Mouse (Mus musculus): Measurements from ENCODE around the gene Pde4c. TPM values are rescaled to one million over a fixed set of nuclear protein-coding genes. Genes with fewer than 3 reads are reported as not detected.

Gene Pde4c
- polyA plus RNA-seq, 1 experiment from 2014 or later, result 0.54 TPM

- Histone ChIP-seq H3K4me3 (replicated peaks; ENCODE audit: low read length) (no peak overlapping the region), H3K4me2 (ENCODE audit: low read length) (no peak overlapping the region), H3K9me3 (ENCODE audit: control insufficient read depth, low read length) (no peaks in the 10 kb centered on the region), H3K4me1 (replicated peaks; ENCODE audit: control insufficient read depth, insufficient read depth, low read length) (peaks cover 38% of the 10 kb centered on the region), H3K27me3 (replicated peaks; ENCODE audit: control insufficient read depth, insufficient read depth, low read length) (peaks cover 14% of the 10 kb centered on the region), H3K27ac (ENCODE audit: low read length) (no peak overlapping the region), H3K36me3 (ENCODE audit: control insufficient read depth, insufficient read depth) (no peaks in the 10 kb centered on the region), H3K9ac (replicated peaks; ENCODE audit: low read depth, low read length) (no peak overlapping the region)
- no peak for ATAC-seq
- WGBS, result 88% methylated on average over 2 of the region's 2 CpGs
Observed at GRCm38 (mm10) chr8:70795370-70795769, 71.8 kb downstream of the Pde4c start.

- peak; percentile 0; the same call in 1 of the 2 replicates for ATAC-seq
- Histone ChIP-seq H3K27ac (ENCODE audit: low read length) (peak overlapping the region; percentile 11; the same call in 1 of the 2 replicates), H3K9ac (replicated peaks; ENCODE audit: low read depth, low read length) (peak overlapping the region; percentile 75), H3K4me2 (ENCODE audit: low read length) (peak overlapping the region; percentile 95), H3K4me1 (replicated peaks; ENCODE audit: control insufficient read depth, insufficient read depth, low read length) (peaks cover 37% of the 10 kb centered on the region), H3K9me3 (ENCODE audit: control insufficient read depth, low read length) (no peaks in the 10 kb centered on the region), H3K27me3 (replicated peaks; ENCODE audit: control insufficient read depth, insufficient read depth, low read length) (peaks cover 14% of the 10 kb centered on the region), H3K4me3 (replicated peaks; ENCODE audit: low read length) (peak overlapping the region; percentile 58), H3K36me3 (ENCODE audit: control insufficient read depth, insufficient read depth) (no peaks in the 10 kb centered on the region)
- WGBS, result 3% methylated on average over 53 of the region's 54 CpGs
Observed at GRCm38 (mm10) chr8:70796403-70797080, 73.0 kb downstream of the Pde4c start.

- peak overlapping the region; percentile 95 for H3K4me2 ChIP-seq (ENCODE audit: low read length)
- H3K4me3 ChIP-seq (replicated peaks; ENCODE audit: low read length), result peak overlapping the region; percentile 58
- ATAC-seq, result peak; percentile 83
- peaks cover 14% of the 10 kb centered on the region for H3K27me3 ChIP-seq (replicated peaks; ENCODE audit: control insufficient read depth, insufficient read depth, low read length)
- WGBS, result under 1% methylated on average over 52 of the region's 57 CpGs
- peak overlapping the region; percentile 75 for H3K9ac ChIP-seq (replicated peaks; ENCODE audit: low read depth, low read length)
- H3K4me1 ChIP-seq (replicated peaks; ENCODE audit: control insufficient read depth, insufficient read depth, low read length), result peaks cover 31% of the 10 kb centered on the region
- peak overlapping the region; percentile 42 for H3K27ac ChIP-seq (ENCODE audit: low read length)
- no peaks in the 10 kb centered on the region for H3K36me3 ChIP-seq (ENCODE audit: control insufficient read depth, insufficient read depth)
- H3K9me3 ChIP-seq (ENCODE audit: control insufficient read depth, low read length), result no peaks in the 10 kb centered on the region
Observed at GRCm38 (mm10) chr8:70797081-70798070, 73.9 kb downstream of the Pde4c start.

- H3K9me3 ChIP-seq (ENCODE audit: control insufficient read depth, low read length), result no peaks in the 10 kb centered on the region
- no peak overlapping the region for H3K27ac ChIP-seq (ENCODE audit: low read length)
- H3K27me3 ChIP-seq (replicated peaks; ENCODE audit: control insufficient read depth, insufficient read depth, low read length), result peaks cover 18% of the 10 kb centered on the region
- H3K36me3 ChIP-seq (ENCODE audit: control insufficient read depth, insufficient read depth), result no peaks in the 10 kb centered on the region
- peak overlapping the region; percentile 75; the same call in 1 of the 2 replicates for H3K9ac ChIP-seq (replicated peaks; ENCODE audit: low read depth, low read length)
- 12% methylated on average over 15 of the region's 15 CpGs for WGBS
- H3K4me2 ChIP-seq (ENCODE audit: low read length), result peak overlapping the region; percentile 95
- H3K4me1 ChIP-seq (replicated peaks; ENCODE audit: control insufficient read depth, insufficient read depth, low read length), result peaks cover 24% of the 10 kb centered on the region
- no peak for ATAC-seq
- peak overlapping the region; percentile 58 for H3K4me3 ChIP-seq (replicated peaks; ENCODE audit: low read length)
Observed at GRCm38 (mm10) chr8:70798281-70798680, 74.8 kb downstream of the Pde4c start.

- Histone ChIP-seq H3K27me3 (replicated peaks; ENCODE audit: control insufficient read depth, insufficient read depth, low read length) (peaks cover 28% of the 10 kb centered on the region), H3K9ac (replicated peaks; ENCODE audit: low read depth, low read length) (no peak overlapping the region)
Observed at GRCm38 (mm10) chr8:70800648-70801047, 77.1 kb downstream of the Pde4c start.

More at GRCm38 (mm10) chr8:70800648-70801047, 77.1 kb downstream of the Pde4c start:
- no peaks in the 10 kb centered on the region for H3K9me3 ChIP-seq (ENCODE audit: control insufficient read depth, low read length)
- H3K36me3 ChIP-seq (ENCODE audit: control insufficient read depth, insufficient read depth), result no peaks in the 10 kb centered on the region
- peaks cover 37% of the 10 kb centered on the region for H3K4me1 ChIP-seq (replicated peaks; ENCODE audit: control insufficient read depth, insufficient read depth, low read length)
- ATAC-seq, result no peak
- 58% methylated on average over 10 of the region's 10 CpGs for WGBS
- no peak overlapping the region for H3K4me3 ChIP-seq (replicated peaks; ENCODE audit: low read length)
- H3K4me2 ChIP-seq (ENCODE audit: low read length), result no peak overlapping the region
- no peak overlapping the region for H3K27ac ChIP-seq (ENCODE audit: low read length)

Small RNAs within 50 kb of the gene (microRNA-seq; reads per million reads assigned to microRNA genes)
- 0.62 reads per million for gene Mir7240

Other genes starting within 250 kb of the Pde4c start
- gene Klhl26, start 246.8 kb upstream of the Pde4c start, polyA plus RNA-seq (2015; fragmentation: Nextera tagmentation; extraction: Ambion mirVana), result 23.1 and 26.2 TPM in 2 replicates
- 74.9 and 90.8 TPM in 2 replicates for gene Tmem59l, start 236.4 kb upstream of the Pde4c start, polyA plus RNA-seq (2015; fragmentation: Nextera tagmentation; extraction: Ambion mirVana)
- 6.1 and 8.2 TPM in 2 replicates for gene Crlf1, start 230.6 kb upstream of the Pde4c start, polyA plus RNA-seq (2015; fragmentation: Nextera tagmentation; extraction: Ambion mirVana)
- gene Rex1bd, start 217.0 kb upstream of the Pde4c start, polyA plus RNA-seq (2015; fragmentation: Nextera tagmentation; extraction: Ambion mirVana), result 149 and 157 TPM in 2 replicates
- 660 and 697 TPM in 2 replicates for gene Uba52, start 212.9 kb upstream of the Pde4c start, polyA plus RNA-seq (2015; fragmentation: Nextera tagmentation; extraction: Ambion mirVana)
- gene Fkbp8, start 196.0 kb upstream of the Pde4c start, polyA plus RNA-seq (2015; fragmentation: Nextera tagmentation; extraction: Ambion mirVana), result 402 and 462 TPM in 2 replicates
- gene Kxd1, start 195.8 kb upstream of the Pde4c start, polyA plus RNA-seq (2015; fragmentation: Nextera tagmentation; extraction: Ambion mirVana), result 45.5 and 45.9 TPM in 2 replicates
- 17.1 and 18.9 TPM in 2 replicates for gene Ell, start 184.3 kb upstream of the Pde4c start, polyA plus RNA-seq (2015; fragmentation: Nextera tagmentation; extraction: Ambion mirVana)
- 116 and 141 TPM in 2 replicates for gene Isyna1, start 129.3 kb upstream of the Pde4c start, polyA plus RNA-seq (2015; fragmentation: Nextera tagmentation; extraction: Ambion mirVana)
- gene Ssbp4, start 114.8 kb upstream of the Pde4c start, polyA plus RNA-seq (2015; fragmentation: Nextera tagmentation; extraction: Ambion mirVana), result 100 and 121 TPM in 2 replicates
- 0.61 and 1.1 TPM in 2 replicates for gene Lrrc25, start 107.6 kb upstream of the Pde4c start, polyA plus RNA-seq (2015; fragmentation: Nextera tagmentation; extraction: Ambion mirVana)
- 0.20 TPM in 1 of 2 replicates, not detected in the other for gene Gdf15, start 91.3 kb upstream of the Pde4c start, polyA plus RNA-seq (2015; fragmentation: Nextera tagmentation; extraction: Ambion mirVana)
- gene Pgpep1, start 63.3 kb upstream of the Pde4c start, polyA plus RNA-seq (2015; fragmentation: Nextera tagmentation; extraction: Ambion mirVana), result 60.3 and 65.7 TPM in 2 replicates
- 166 and 168 TPM in 2 replicates for gene Lsm4, start 50.5 kb upstream of the Pde4c start, polyA plus RNA-seq (2015; fragmentation: Nextera tagmentation; extraction: Ambion mirVana)
- gene Jund, start 24.8 kb upstream of the Pde4c start, polyA plus RNA-seq (2015; fragmentation: Nextera tagmentation; extraction: Ambion mirVana), result 54.6 and 57.7 TPM in 2 replicates
- 0.11 and 0.14 TPM in 2 replicates for gene Iqcn, start 20.3 kb upstream of the Pde4c start, polyA plus RNA-seq (2015; fragmentation: Nextera tagmentation; extraction: Ambion mirVana)
- not detected in 2 replicates for gene Gm3336, start 5.2 kb upstream of the Pde4c start, polyA plus RNA-seq (2015; fragmentation: Nextera tagmentation; extraction: Ambion mirVana)
- 350 and 395 TPM in 2 replicates for gene Rab3a, start 31.0 kb downstream of the Pde4c start, polyA plus RNA-seq (2015; fragmentation: Nextera tagmentation; extraction: Ambion mirVana)
- gene Mpv17l2, start 37.2 kb downstream of the Pde4c start, polyA plus RNA-seq (2015; fragmentation: Nextera tagmentation; extraction: Ambion mirVana), result 49.3 and 49.8 TPM in 2 replicates
- 145 and 149 TPM in 2 replicates for gene Pik3r2, start 53.0 kb downstream of the Pde4c start, polyA plus RNA-seq (2015; fragmentation: Nextera tagmentation; extraction: Ambion mirVana)
- 22.5 and 30.8 TPM in 2 replicates for gene Mast3, start 81.3 kb downstream of the Pde4c start, polyA plus RNA-seq (2015; fragmentation: Nextera tagmentation; extraction: Ambion mirVana)
- gene Il12rb1, start 84.7 kb downstream of the Pde4c start, polyA plus RNA-seq (2015; fragmentation: Nextera tagmentation; extraction: Ambion mirVana), result 0.08 and 0.09 TPM in 2 replicates
- 7.4 and 8.3 TPM in 2 replicates for gene Arrdc2, start 116.0 kb downstream of the Pde4c start, polyA plus RNA-seq (2015; fragmentation: Nextera tagmentation; extraction: Ambion mirVana)
- 11.2 and 13.4 TPM in 2 replicates for gene Kcnn1, start 139.5 kb downstream of the Pde4c start, polyA plus RNA-seq (2015; fragmentation: Nextera tagmentation; extraction: Ambion mirVana)
- 152 and 167 TPM in 2 replicates for gene Ccdc124, start 150.2 kb downstream of the Pde4c start, polyA plus RNA-seq (2015; fragmentation: Nextera tagmentation; extraction: Ambion mirVana)
- 1.6 and 1.9 TPM in 2 replicates for gene Slc5a5, start 169.0 kb downstream of the Pde4c start, polyA plus RNA-seq (2015; fragmentation: Nextera tagmentation; extraction: Ambion mirVana)
- 2,480 and 2,641 TPM in 2 replicates for gene Rpl18a, start 173.7 kb downstream of the Pde4c start, polyA plus RNA-seq (2015; fragmentation: Nextera tagmentation; extraction: Ambion mirVana)
- gene Map1s, start 182.2 kb downstream of the Pde4c start, polyA plus RNA-seq (2015; fragmentation: Nextera tagmentation; extraction: Ambion mirVana), result 63.5 and 67.7 TPM in 2 replicates